Mouse (Mus musculus): ENCODE results near the gene Wipf3.

GRCm38 (mm10) chr6:54387044-54387443 is 42.4 kb upstream of the Wipf3 start:
- no peak for TF ChIP-seq POLR2A (IDR thresholded peaks at IDR 0.05; ENCODE audit: borderline replicate concordance, extremely low read depth, insufficient read depth, insufficient read length, poor library complexity, severe bottlenecking)
- no peak for TF ChIP-seq CTCF (IDR thresholded peaks at IDR 0.05; ENCODE audit: borderline replicate concordance, extremely low read depth, insufficient read depth, insufficient read length)

Measured in brain, embryonic 14.5 days (tissue).